Mouse (Mus musculus): ENCODE results near the gene Ythdc1.

DNA sequence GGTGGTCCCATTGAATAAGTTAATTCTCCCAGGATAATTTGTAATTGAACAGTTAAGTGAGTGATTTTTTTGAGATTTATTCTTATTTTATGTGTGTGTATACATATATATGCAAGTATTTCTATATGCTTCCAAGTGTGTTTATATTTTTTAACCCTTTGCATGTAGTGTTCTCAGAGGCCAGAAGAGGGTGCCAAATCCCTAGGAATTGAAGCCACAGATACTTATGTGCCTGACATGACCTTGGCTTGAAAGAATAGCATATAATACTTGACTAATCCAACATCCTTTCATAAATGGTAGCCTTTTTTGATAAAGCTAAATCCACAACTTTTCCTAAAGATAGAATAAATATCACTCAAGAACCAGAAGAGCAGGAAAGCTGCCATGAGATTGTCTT is 46.1 kb downstream of the Ythdc1 start:
- TF ChIP-seq CTCF (IDR thresholded peaks at IDR 0.05; ENCODE audit: low read depth, low read length) (no peak), POLR2A (IDR thresholded peaks at IDR 0.05; ENCODE audit: insufficient read depth, low read length) (no peak), EP300 (IDR thresholded peaks at IDR 0.05; ENCODE audit: insufficient read depth, low read depth, low read length) (no peak)
